Mouse (Mus musculus): ENCODE results near the gene Bcl2l11. TPM values are rescaled to one million over a fixed set of nuclear protein-coding genes. Genes with fewer than 3 reads are reported as not detected.

Bcl2l11 gene
- total and polyA plus RNA-seq, 3 experiments: 2.3 to 6.3 TPM; not detected in 1

- DNase-seq (ENCODE audit: low read depth, low spot score): no peak
- TF ChIP-seq MYB (IDR thresholded peaks at IDR 0.05; ENCODE audit: low read depth, low read length) (no peak), CHD2 (IDR thresholded peaks at IDR 0.05; ENCODE audit: low read length) (no peak), ZKSCAN1 (IDR thresholded peaks at IDR 0.05; ENCODE audit: low read depth, low read length) (no peak), E2F4 (IDR thresholded peaks at IDR 0.05; ENCODE audit: borderline replicate concordance, low read depth, low read length) (no peak), UBTF (IDR thresholded peaks at IDR 0.05; ENCODE audit: borderline replicate concordance, insufficient read depth, low read depth, low read length) (no peak)
- no peaks in the 10 kb centered on the region for H3K79me2 ChIP-seq (ENCODE audit: control insufficient read depth, insufficient read depth, low read length, poor library complexity)
- H3K4me3 ChIP-seq (ENCODE audit: control insufficient read depth in 1 of 2, insufficient read depth in 1 of 2, low read depth in 2 of 2, low read length in 2 of 2): no peak overlapping the region
- peaks cover 0 to 2% of the 10 kb centered on the region in 2 experiments; a peak in 2 of 4 replicates for H3K36me3 ChIP-seq (ENCODE audit: control insufficient read depth in 1 of 2, insufficient read depth in 2 of 2, low read length in 2 of 2)
- peaks cover 2 to 3% of the 10 kb centered on the region in 2 experiments; a peak in 3 of 4 replicates for H3K4me1 ChIP-seq (ENCODE audit: control insufficient read depth in 1 of 2, insufficient read depth in 2 of 2, low read length in 2 of 2)
- no peak overlapping the region for H3K9ac ChIP-seq (ENCODE audit: control insufficient read depth, low read depth, low read length, poor library complexity, severe bottlenecking)
- no peaks in the 10 kb centered on the region for H3K27me3 ChIP-seq (ENCODE audit: control insufficient read depth in 1 of 2, insufficient read depth in 2 of 2, low read length in 2 of 2)
- no peak overlapping the region for H3K27ac ChIP-seq (ENCODE audit: control insufficient read depth, low read depth, low read length)
- H3K9me3 ChIP-seq (replicated peaks; ENCODE audit: insufficient read depth, low read length): no peaks in the 10 kb centered on the region
Observed at GRCm38 (mm10) chr2:128091431-128092369, 34.1 kb upstream of the Bcl2l11 start.

- Histone ChIP-seq H3K79me2 (ENCODE audit: control insufficient read depth, insufficient read depth, low read length, poor library complexity) (no peaks in the 10 kb centered on the region), H3K4me3 (ENCODE audit: control insufficient read depth in 1 of 2, insufficient read depth in 1 of 2, low read depth in 2 of 2, low read length in 2 of 2) (no peak overlapping the region), H3K9me3 (replicated peaks; ENCODE audit: insufficient read depth, low read length) (no peaks in the 10 kb centered on the region), H3K27me3 (ENCODE audit: control insufficient read depth in 1 of 2, insufficient read depth in 2 of 2, low read length in 2 of 2) (no peaks in the 10 kb centered on the region), H3K4me1 (ENCODE audit: control insufficient read depth in 1 of 2, insufficient read depth in 2 of 2, low read length in 2 of 2) (no peaks in the 10 kb centered on the region; a peak in 1 of 4 replicates), H3K27ac (ENCODE audit: control insufficient read depth, low read depth, low read length) (no peak overlapping the region), H3K9ac (ENCODE audit: control insufficient read depth, low read depth, low read length, poor library complexity, severe bottlenecking) (no peak overlapping the region), H3K36me3 (ENCODE audit: control insufficient read depth in 1 of 2, insufficient read depth in 2 of 2, low read length in 2 of 2) (no peaks in the 10 kb centered on the region)
- no peak for TF ChIP-seq ZKSCAN1 (IDR thresholded peaks at IDR 0.05; ENCODE audit: low read depth, low read length)
- no peak for TF ChIP-seq POLR2A (IDR thresholded peaks at IDR 0.05; ENCODE audit: control insufficient read depth in 1 of 2, insufficient read depth in 1 of 2, low read depth in 1 of 2, low read length in 2 of 2, poor library complexity in 1 of 2)
- TF ChIP-seq USF2 (IDR thresholded peaks at IDR 0.05; ENCODE audit: borderline replicate concordance in 1 of 2, insufficient read depth in 1 of 2, low read depth in 1 of 2, low read length in 2 of 2): no peak
- no peak for TF ChIP-seq MYC (IDR thresholded peaks at IDR 0.05; ENCODE audit: low read depth, low read length)
- DNase-seq (ENCODE audit: low read depth, low spot score): no peak
Observed at GRCm38 (mm10) chr2:128092451-128092850, 33.4 kb upstream of the Bcl2l11 start.

GRCm38 (mm10) chr2:128094196-128094595, 31.6 kb upstream of the Bcl2l11 start:
- Histone ChIP-seq H3K9me3 (replicated peaks; ENCODE audit: insufficient read depth, low read length) (no peaks in the 10 kb centered on the region), H3K4me3 (ENCODE audit: control insufficient read depth in 1 of 2, insufficient read depth in 1 of 2, low read depth in 2 of 2, low read length in 2 of 2) (no peak overlapping the region), H3K79me2 (ENCODE audit: control insufficient read depth, insufficient read depth, low read length, poor library complexity) (no peaks in the 10 kb centered on the region), H3K4me1 (ENCODE audit: control insufficient read depth in 1 of 2, insufficient read depth in 2 of 2, low read length in 2 of 2) (no peaks in the 10 kb centered on the region; a peak in 1 of 4 replicates), H3K27me3 (ENCODE audit: control insufficient read depth in 1 of 2, insufficient read depth in 2 of 2, low read length in 2 of 2) (no peaks in the 10 kb centered on the region), H3K27ac (ENCODE audit: control insufficient read depth, low read depth, low read length) (no peak overlapping the region), H3K36me3 (ENCODE audit: control insufficient read depth in 1 of 2, insufficient read depth in 2 of 2, low read length in 2 of 2) (no peaks in the 10 kb centered on the region), H3K9ac (ENCODE audit: control insufficient read depth, low read depth, low read length, poor library complexity, severe bottlenecking) (no peak overlapping the region)
- no peak for DNase-seq (ENCODE audit: low read depth, low spot score)
- TF ChIP-seq SIN3A (IDR thresholded peaks at IDR 0.05; ENCODE audit: low read length) (no peak), E2F4 (IDR thresholded peaks at IDR 0.05; ENCODE audit: borderline replicate concordance, low read depth, low read length) (no peak), CTCF (IDR thresholded peaks at IDR 0.05 in 2 of 3, conservative IDR thresholded peaks at IDR 0.05 in 1 of 3; ENCODE audit: control insufficient read depth in 1 of 3, insufficient read depth in 1 of 3, low read depth in 2 of 3, low read length in 3 of 3, poor library complexity in 1 of 3, severe bottlenecking in 1 of 3) (no peak), GABPA (IDR thresholded peaks at IDR 0.05; ENCODE audit: low read depth, low read length) (no peak), ZC3H11A (IDR thresholded peaks at IDR 0.05; ENCODE audit: low read depth, low read length) (no peak), POLR2AphosphoS5 (IDR thresholded peaks at IDR 0.05; ENCODE audit: borderline replicate concordance, low read depth, low read length) (no peak), MAZ (IDR thresholded peaks at IDR 0.05; ENCODE audit: low read depth, low read length) (no peak), KAT2A (conservative IDR thresholded peaks at IDR 0.05; ENCODE audit: low read depth, low read length) (no peak), MEF2A (IDR thresholded peaks at IDR 0.05; ENCODE audit: extremely low read depth, insufficient replicate concordance, low read depth, low read length, poor library complexity, severe bottlenecking) (no peak), NRF1 (IDR thresholded peaks at IDR 0.05; ENCODE audit: insufficient read depth, low read depth, low read length, poor library complexity, severe bottlenecking) (no peak), RAD21 (IDR thresholded peaks at IDR 0.05; ENCODE audit: low read depth, low read length) (no peak), ETS1 (IDR thresholded peaks at IDR 0.05; ENCODE audit: low read depth, low read length) (no peak), MXI1 (IDR thresholded peaks at IDR 0.05; ENCODE audit: low read depth, low read length) (no peak), POLR2AphosphoS2 (IDR thresholded peaks at IDR 0.05; ENCODE audit: low read length) (no peak), MAX (IDR thresholded peaks at IDR 0.05; ENCODE audit: low read length) (no peak), ZMIZ1 (IDR thresholded peaks at IDR 0.05; ENCODE audit: low read depth, low read length) (no peak), MAFK (IDR thresholded peaks at IDR 0.05; ENCODE audit: borderline replicate concordance, low read depth, low read length) (no peak)
